Mouse (Mus musculus): Measurements from ENCODE around the gene Fgfr2. TPM values are rescaled to one million over a fixed set of nuclear protein-coding genes. Genes with fewer than 3 reads are reported as not detected.

Gene Fgfr2
- total and polyA plus RNA-seq, 2 experiments from 2014 or later = 17.1 to 47.6 TPM

GRCm38 (mm10) chr7:132641606-132642005, 481.5 kb downstream of the Fgfr2 start:
- H3K36me3 ChIP-seq (ENCODE audit: insufficient read depth) = no peaks in the 10 kb centered on the region; the same call in 1 of the 2 replicates
- 95% methylated on average over 1 of the region's 1 CpGs for whole genome bisulfite sequencing
- no peak for ATAC-seq

GRCm38 (mm10) chr7:132640946-132641345, 482.2 kb downstream of the Fgfr2 start:
- no peak overlapping the region for H3K4me3 ChIP-seq (ENCODE audit: low read depth, low read length)
- H3K4me1 ChIP-seq (ENCODE audit: insufficient read depth) = no peaks in the 10 kb centered on the region
- TF ChIP-seq CTCF (IDR thresholded peaks at IDR 0.05; ENCODE audit: low read depth) = no peak
- DNase-seq = no peak
- no peak overlapping the region for H3K27ac ChIP-seq (ENCODE audit: low read depth, low read length)
- H3K4me2 ChIP-seq (ENCODE audit: low read depth) = no peak overlapping the region
- H3K36me3 ChIP-seq (ENCODE audit: insufficient read depth) = no peaks in the 10 kb centered on the region; the same call in 1 of the 2 replicates
- no peak overlapping the region for H3K9ac ChIP-seq
- H3K9me3 ChIP-seq (ENCODE audit: low read length) = no peaks in the 10 kb centered on the region
- peak; percentile 20; the same call in 1 of the 2 replicates for ATAC-seq
- H3K27me3 ChIP-seq (ENCODE audit: insufficient read depth, low read length) = no peaks in the 10 kb centered on the region
- 30% methylated on average over 9 of the region's 9 CpGs for WGBS

More at GRCm38 (mm10) chr7:132641606-132642005, 481.5 kb downstream of the Fgfr2 start:
- H3K9ac ChIP-seq = no peak overlapping the region
- H3K27me3 ChIP-seq (ENCODE audit: insufficient read depth, low read length) = no peaks in the 10 kb centered on the region
- TF ChIP-seq CTCF (IDR thresholded peaks at IDR 0.05; ENCODE audit: low read depth) = no peak
- H3K4me2 ChIP-seq (ENCODE audit: low read depth) = no peak overlapping the region
- no peak overlapping the region for H3K4me3 ChIP-seq (ENCODE audit: low read depth, low read length)
- H3K27ac ChIP-seq (ENCODE audit: low read depth, low read length) = no peak overlapping the region
- H3K9me3 ChIP-seq (ENCODE audit: low read length) = no peaks in the 10 kb centered on the region
- no peak for DNase-seq
- no peaks in the 10 kb centered on the region for H3K4me1 ChIP-seq (ENCODE audit: insufficient read depth)

GRCm38 (mm10) chr7:132638446-132639087, 484.6 kb downstream of the Fgfr2 start:
- Histone ChIP-seq H3K4me2 (ENCODE audit: low read depth) (no peak overlapping the region), H3K36me3 (ENCODE audit: insufficient read depth) (no peaks in the 10 kb centered on the region; the same call in 1 of the 2 replicates), H3K4me3 (ENCODE audit: low read depth, low read length) (no peak overlapping the region), H3K4me1 (ENCODE audit: insufficient read depth) (no peaks in the 10 kb centered on the region), H3K27me3 (ENCODE audit: insufficient read depth, low read length) (no peaks in the 10 kb centered on the region), H3K9ac (no peak overlapping the region), H3K27ac (ENCODE audit: low read depth, low read length) (no peak overlapping the region), H3K9me3 (ENCODE audit: low read length) (no peaks in the 10 kb centered on the region)
- ATAC-seq (peak; percentile 81), DNase-seq (peak; percentile 69)
- 59% methylated on average over 12 of the region's 12 CpGs for WGBS
- peak; percentile 84 for TF ChIP-seq CTCF (IDR thresholded peaks at IDR 0.05; ENCODE audit: low read depth)

- no peak overlapping the region for H3K27ac ChIP-seq (ENCODE audit: low read depth, low read length)
- H3K4me2 ChIP-seq (ENCODE audit: low read depth) = no peak overlapping the region
- ATAC-seq (no peak), DNase-seq (no peak)
- no peaks in the 10 kb centered on the region for H3K36me3 ChIP-seq (ENCODE audit: insufficient read depth)
- 64% methylated on average over 12 of the region's 12 CpGs for WGBS
- no peak overlapping the region for H3K9ac ChIP-seq
- no peaks in the 10 kb centered on the region for H3K9me3 ChIP-seq (ENCODE audit: low read length)
- H3K4me3 ChIP-seq (ENCODE audit: low read depth, low read length) = no peak overlapping the region
- H3K27me3 ChIP-seq (ENCODE audit: insufficient read depth, low read length) = no peaks in the 10 kb centered on the region
- no peaks in the 10 kb centered on the region for H3K4me1 ChIP-seq (ENCODE audit: insufficient read depth)
- TF ChIP-seq CTCF (IDR thresholded peaks at IDR 0.05; ENCODE audit: low read depth) = no peak
These were observed 485.9 kb downstream of the Fgfr2 start for GRCm38 (mm10) chr7:132637292-132637691.

GRCm38 (mm10) chr7:132631313-132631712, 491.8 kb downstream of the Fgfr2 start:
- Histone ChIP-seq H3K36me3 (ENCODE audit: insufficient read depth) (no peaks in the 10 kb centered on the region), H3K9me3 (ENCODE audit: low read length) (no peaks in the 10 kb centered on the region), H3K4me1 (ENCODE audit: insufficient read depth) (no peaks in the 10 kb centered on the region), H3K4me3 (ENCODE audit: low read depth, low read length) (no peak overlapping the region), H3K27ac (ENCODE audit: low read depth, low read length) (no peak overlapping the region; the same call in 1 of the 2 replicates), H3K9ac (no peak overlapping the region), H3K27me3 (ENCODE audit: insufficient read depth, low read length) (no peaks in the 10 kb centered on the region), H3K4me2 (ENCODE audit: low read depth) (no peak overlapping the region)
- TF ChIP-seq CTCF (IDR thresholded peaks at IDR 0.05; ENCODE audit: low read depth) = no peak
- ATAC-seq = peak; percentile 83
- 48% methylated on average over 11 of the region's 11 CpGs for WGBS
- DNase-seq = peak; percentile 66

- TF ChIP-seq CTCF (IDR thresholded peaks at IDR 0.05; ENCODE audit: low read depth) = no peak
- Histone ChIP-seq H3K27ac (ENCODE audit: low read depth, low read length) (no peak overlapping the region), H3K27me3 (ENCODE audit: insufficient read depth, low read length) (no peaks in the 10 kb centered on the region), H3K9ac (no peak overlapping the region), H3K36me3 (ENCODE audit: insufficient read depth) (no peaks in the 10 kb centered on the region), H3K4me1 (ENCODE audit: insufficient read depth) (no peaks in the 10 kb centered on the region), H3K9me3 (ENCODE audit: low read length) (no peaks in the 10 kb centered on the region), H3K4me2 (ENCODE audit: low read depth) (no peak overlapping the region), H3K4me3 (ENCODE audit: low read depth, low read length) (no peak overlapping the region)
- 94% methylated on average over 3 of the region's 3 CpGs for WGBS
- DNase-seq = no peak
- ATAC-seq = no peak
These were observed 495.7 kb downstream of the Fgfr2 start for GRCm38 (mm10) chr7:132627448-132627847.

GRCm38 (mm10) chr7:132626174-132626573, 497.0 kb downstream of the Fgfr2 start:
- no peak overlapping the region for H3K9ac ChIP-seq
- no peak for DNase-seq
- no peaks in the 10 kb centered on the region for H3K27me3 ChIP-seq (ENCODE audit: insufficient read depth, low read length)
- no peaks in the 10 kb centered on the region for H3K4me1 ChIP-seq (ENCODE audit: insufficient read depth)
- no peaks in the 10 kb centered on the region for H3K36me3 ChIP-seq (ENCODE audit: insufficient read depth)
- TF ChIP-seq CTCF (IDR thresholded peaks at IDR 0.05; ENCODE audit: low read depth) = no peak
- no peak overlapping the region for H3K4me2 ChIP-seq (ENCODE audit: low read depth)
- no peak overlapping the region for H3K4me3 ChIP-seq (ENCODE audit: low read depth, low read length)
- ATAC-seq = no peak
- WGBS = 24% methylated on average over 4 of the region's 4 CpGs
- no peak overlapping the region for H3K27ac ChIP-seq (ENCODE audit: low read depth, low read length)
- no peaks in the 10 kb centered on the region for H3K9me3 ChIP-seq (ENCODE audit: low read length)

All from forebrain, postnatal 0 days (tissue).